Mouse (Mus musculus): Measurements from ENCODE around the gene Lin28a. TPM values are rescaled to one million over a fixed set of nuclear protein-coding genes. Genes with fewer than 3 reads are reported as not detected.

The Lin28a gene
- polyA plus RNA-seq (2017; shearing (Covaris generic)), result not detected

GRCm38 (mm10) chr4:134018779-134019145 lies at the start of gene Lin28a:
TSS of gene Lin28a (minus strand) at chr4:134018841.

GRCm38 (mm10) chr4:134060135-134060865 lies 41.7 kb upstream of the Lin28a start, which contains the start of gene Crybg2:
TSS of gene Crybg2 (plus strand) at chr4:134060815.

GRCm38 (mm10) chr4:134053538-134053937 lies 34.9 kb upstream of the Lin28a start, which contains the start of gene Zfp683:
TSS of gene Zfp683 (plus strand) at chr4:134053838.

GRCm38 (mm10) chr4:134000466-134001438 lies 17.9 kb downstream of the Lin28a start, which contains the start of gene Dhdds:
TSS of gene Dhdds (minus strand) at chr4:134000918.

DNA sequence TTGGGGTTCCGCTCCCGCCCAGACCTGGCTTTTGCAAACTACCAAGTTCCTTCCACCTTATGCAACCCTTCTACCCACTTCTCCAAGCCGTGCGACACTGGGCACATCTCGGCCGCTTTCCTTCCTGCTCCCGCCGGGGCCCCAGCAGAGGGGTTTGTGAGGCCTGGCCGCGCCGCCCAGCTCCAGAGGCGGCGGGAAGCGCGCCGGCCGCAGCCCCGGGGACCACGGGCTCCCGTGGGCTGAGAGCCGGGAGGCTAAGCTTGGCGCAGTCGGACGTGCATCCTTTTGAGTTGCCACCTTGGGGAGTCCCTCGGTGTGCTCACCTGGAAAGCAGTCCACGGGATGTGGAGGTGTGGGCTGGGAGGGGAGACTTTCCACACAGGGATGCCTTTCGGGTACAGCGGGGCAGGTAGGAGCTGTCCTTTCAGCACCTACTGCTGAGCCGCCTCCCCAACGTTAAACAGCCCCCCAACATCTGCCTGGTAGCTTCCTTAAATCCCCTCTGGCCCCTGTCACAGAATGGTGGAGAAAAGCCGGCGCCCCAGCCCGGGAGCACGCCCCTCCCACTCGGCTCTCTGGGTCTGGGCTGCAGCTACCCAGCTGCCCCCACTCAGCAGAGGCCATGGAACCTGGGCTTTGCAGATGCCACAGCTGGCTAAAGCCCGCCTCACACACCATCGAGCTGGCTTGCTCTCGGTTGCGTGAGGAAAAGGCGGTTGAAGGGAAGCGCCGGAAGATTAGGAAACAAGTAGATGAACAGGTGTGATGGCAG lies 50.3 kb downstream of the Lin28a start, which contains the start of gene Hmgn2:
TSS of gene Hmgn2 (minus strand) at position 501 of the 772 bp plus-strand sequence.

Other genes starting within 250 kb of the Lin28a start
- gene Rps6ka1, start 131.0 kb downstream of the Lin28a start, polyA plus RNA-seq (2017; shearing (Covaris generic)), result 100 to 1,000 TPM; 146 to 395 TPM
- 100 to 1,000 TPM; 466 to 483 TPM for gene Hmgn2, start 50.2 kb downstream of the Lin28a start, polyA plus RNA-seq (2017; shearing (Covaris generic))
- 10 to 100 TPM; 26.9 to 27.6 TPM for gene Dhdds, start 17.9 kb downstream of the Lin28a start, polyA plus RNA-seq (2017; shearing (Covaris generic))
- gene Zfp683, start 35.0 kb upstream of the Lin28a start, polyA plus RNA-seq (2017; shearing (Covaris generic)), result 1 to 10 TPM; 1.4 to 1.9 TPM
- gene Crybg2, start 42.0 kb upstream of the Lin28a start, polyA plus RNA-seq (2017; shearing (Covaris generic)), result 10 to 100 TPM; 18.4 to 30.3 TPM
- gene Cd52, start 76.2 kb upstream of the Lin28a start, polyA plus RNA-seq (2017; shearing (Covaris generic)), result 1,000 to 10,000 TPM; 3,692 to 4,204 TPM
- 10 to 100 TPM; 49.3 to 59.8 TPM for gene Ubxn11, start 83.7 kb upstream of the Lin28a start, polyA plus RNA-seq (2017; shearing (Covaris generic))
- 1,000 to 10,000 TPM; 1,591 to 1,837 TPM for gene Sh3bgrl3, start 109.9 kb upstream of the Lin28a start, polyA plus RNA-seq (2017; shearing (Covaris generic))
- 10 to 100 TPM; 56.4 to 68.4 TPM for gene Cep85, start 168.3 kb upstream of the Lin28a start, polyA plus RNA-seq (2017; shearing (Covaris generic))
- not detected for gene Gm7534, start 184.2 kb upstream of the Lin28a start, polyA plus RNA-seq (2017; shearing (Covaris generic))
- not detected for gene Catsper4, start 208.5 kb upstream of the Lin28a start, polyA plus RNA-seq (2017; shearing (Covaris generic))
- under 1 TPM in 1 of 2 experiments, not detected in 1; 0.53 TPM for gene Cnksr1, start 219.6 kb upstream of the Lin28a start, polyA plus RNA-seq (2017; shearing (Covaris generic))
- gene E130218I03Rik, start 224.8 kb upstream of the Lin28a start, polyA plus RNA-seq (2017; shearing (Covaris generic)), result 1 to 10 TPM; 4.5 to 8.3 TPM
- gene Zfp593, start 226.8 kb upstream of the Lin28a start, polyA plus RNA-seq (2017; shearing (Covaris generic)), result 10 to 100 TPM; 16.5 to 19.2 TPM
- not detected for gene Gm30191, start 228.1 kb upstream of the Lin28a start, polyA plus RNA-seq (2017; shearing (Covaris generic))
- not detected for gene Grrp1, start 235.3 kb upstream of the Lin28a start, polyA plus RNA-seq (2017; shearing (Covaris generic))